Mouse (Mus musculus): Measurements from ENCODE around the gene Mpzl1. TPM values are rescaled to one million over a fixed set of nuclear protein-coding genes. Genes with fewer than 3 reads are reported as not detected.

Mpzl1 gene
- polyA plus RNA-seq, 1 experiment from 2014 or later, result 146 TPM

GRCm38 (mm10) chr1:165587845-165588244, 46.5 kb downstream of the Mpzl1 start:
- no peaks in the 10 kb centered on the region for H3K4me1 ChIP-seq
- no peak overlapping the region for H3K4me2 ChIP-seq (replicated peaks)
- WGBS, result 80% methylated on average over 8 of the region's 8 CpGs
- H3K27ac ChIP-seq (replicated peaks), result no peak overlapping the region
- no peak overlapping the region for H3K4me3 ChIP-seq
- ATAC-seq (replicated peaks), result no peak
- no peaks in the 10 kb centered on the region for H3K27me3 ChIP-seq
- H3K9ac ChIP-seq (replicated peaks), result no peak overlapping the region
- peaks cover 12% of the 10 kb centered on the region for H3K36me3 ChIP-seq
- H3K9me3 ChIP-seq, result no peaks in the 10 kb centered on the region

- Histone ChIP-seq H3K4me1 (no peaks in the 10 kb centered on the region), H3K36me3 (peaks cover 4% of the 10 kb centered on the region; the same call in 1 of the 2 replicates), H3K27me3 (no peaks in the 10 kb centered on the region), H3K4me3 (no peak overlapping the region), H3K9ac (replicated peaks) (no peak overlapping the region), H3K4me2 (replicated peaks) (no peak overlapping the region), H3K27ac (replicated peaks) (no peak overlapping the region), H3K9me3 (no peaks in the 10 kb centered on the region)
- no peak for ATAC-seq (replicated peaks)
- 97% methylated on average over 1 of the region's 1 CpGs for WGBS
Observed at GRCm38 (mm10) chr1:165586366-165586765, 48.0 kb downstream of the Mpzl1 start.

GRCm38 (mm10) chr1:165585389-165586104, 48.8 kb downstream of the Mpzl1 start:
- ATAC-seq (replicated peaks), result no peak

GRCm38 (mm10) chr1:165583529-165584184, 50.7 kb downstream of the Mpzl1 start:
- peak; percentile 69 for ATAC-seq (replicated peaks)
- no peaks in the 10 kb centered on the region for H3K27me3 ChIP-seq
- H3K9ac ChIP-seq (replicated peaks), result no peak overlapping the region
- H3K4me1 ChIP-seq, result no peaks in the 10 kb centered on the region
- H3K27ac ChIP-seq (replicated peaks), result no peak overlapping the region
- no peaks in the 10 kb centered on the region for H3K36me3 ChIP-seq
- 0 out of 2 replicates have a peak, but pooled peaks cover 4% of the 10 kb centered on the region for H3K9me3 ChIP-seq
- no peak overlapping the region for H3K4me2 ChIP-seq (replicated peaks)
- no peak overlapping the region for H3K4me3 ChIP-seq
- WGBS, result 33% methylated on average over 12 of the region's 12 CpGs

More at GRCm38 (mm10) chr1:165585389-165586104, 48.8 kb downstream of the Mpzl1 start:
- H3K9me3 ChIP-seq, result no peaks in the 10 kb centered on the region
- H3K4me1 ChIP-seq, result no peaks in the 10 kb centered on the region
- H3K27ac ChIP-seq (replicated peaks), result no peak overlapping the region
- H3K36me3 ChIP-seq, result peaks cover 3% of the 10 kb centered on the region; the same call in 1 of the 2 replicates
- H3K4me3 ChIP-seq, result no peak overlapping the region
- WGBS, result 69% methylated on average over 14 of the region's 14 CpGs
- no peak overlapping the region for H3K9ac ChIP-seq (replicated peaks)
- H3K27me3 ChIP-seq, result no peaks in the 10 kb centered on the region
- no peak overlapping the region for H3K4me2 ChIP-seq (replicated peaks)

GRCm38 (mm10) chr1:165581255-165581654, 53.1 kb downstream of the Mpzl1 start:
- Histone ChIP-seq H3K4me2 (replicated peaks) (no peak overlapping the region), H3K4me1 (no peaks in the 10 kb centered on the region), H3K27me3 (no peaks in the 10 kb centered on the region), H3K9me3 (0 out of 2 replicates have a peak, but pooled peaks cover 4% of the 10 kb centered on the region), H3K36me3 (no peaks in the 10 kb centered on the region), H3K4me3 (no peak overlapping the region), H3K27ac (replicated peaks) (no peak overlapping the region), H3K9ac (replicated peaks) (no peak overlapping the region)
- ATAC-seq (replicated peaks), result no peak
- 98% methylated on average over 3 of the region's 3 CpGs for WGBS

- H3K4me3 ChIP-seq, result no peak overlapping the region
Observed at GRCm38 (mm10) chr1:165579332-165579731, 55.0 kb downstream of the Mpzl1 start.

GRCm38 (mm10) chr1:165576459-165577112, 57.8 kb downstream of the Mpzl1 start:
- Histone ChIP-seq H3K27me3 (no peaks in the 10 kb centered on the region), H3K9me3 (0 out of 2 replicates have a peak, but pooled peaks cover 4% of the 10 kb centered on the region), H3K9ac (replicated peaks) (no peak overlapping the region), H3K36me3 (no peaks in the 10 kb centered on the region), H3K27ac (replicated peaks) (no peak overlapping the region), H3K4me2 (replicated peaks) (no peak overlapping the region), H3K4me3 (no peak overlapping the region), H3K4me1 (no peaks in the 10 kb centered on the region)
- ATAC-seq (replicated peaks), result no peak
- 82% methylated on average over 9 of the region's 9 CpGs for WGBS

More at GRCm38 (mm10) chr1:165579332-165579731, 55.0 kb downstream of the Mpzl1 start:
- Histone ChIP-seq H3K4me1 (no peaks in the 10 kb centered on the region), H3K9ac (replicated peaks) (no peak overlapping the region), H3K9me3 (0 out of 2 replicates have a peak, but pooled peaks cover 4% of the 10 kb centered on the region), H3K36me3 (no peaks in the 10 kb centered on the region), H3K27ac (replicated peaks) (no peak overlapping the region), H3K27me3 (no peaks in the 10 kb centered on the region), H3K4me2 (replicated peaks) (no peak overlapping the region)
- no peak for ATAC-seq (replicated peaks)
- WGBS, result 50% methylated on average over 5 of the region's 5 CpGs

GRCm38 (mm10) chr1:165576005-165576404, 58.3 kb downstream of the Mpzl1 start:
- no peaks in the 10 kb centered on the region for H3K4me1 ChIP-seq
- 82% methylated on average over 4 of the region's 4 CpGs for WGBS
- no peak overlapping the region for H3K9ac ChIP-seq (replicated peaks)
- H3K27me3 ChIP-seq, result no peaks in the 10 kb centered on the region
- H3K9me3 ChIP-seq, result 0 out of 2 replicates have a peak, but pooled peaks cover 4% of the 10 kb centered on the region
- no peak overlapping the region for H3K4me3 ChIP-seq
- H3K4me2 ChIP-seq (replicated peaks), result no peak overlapping the region
- H3K27ac ChIP-seq (replicated peaks), result no peak overlapping the region
- no peaks in the 10 kb centered on the region for H3K36me3 ChIP-seq
- no peak for ATAC-seq (replicated peaks)

- Histone ChIP-seq H3K4me2 (replicated peaks) (no peak overlapping the region), H3K9me3 (no peaks in the 10 kb centered on the region), H3K4me3 (no peak overlapping the region), H3K27ac (replicated peaks) (no peak overlapping the region), H3K27me3 (no peaks in the 10 kb centered on the region), H3K4me1 (no peaks in the 10 kb centered on the region), H3K9ac (replicated peaks) (no peak overlapping the region), H3K36me3 (no peaks in the 10 kb centered on the region)
- no peak for ATAC-seq (replicated peaks)
- 77% methylated on average over 7 of the region's 7 CpGs for WGBS
Observed at GRCm38 (mm10) chr1:165567466-165567865, 66.9 kb downstream of the Mpzl1 start.

- Histone ChIP-seq H3K27ac (replicated peaks) (no peak overlapping the region), H3K9ac (replicated peaks) (no peak overlapping the region), H3K27me3 (no peaks in the 10 kb centered on the region), H3K4me2 (replicated peaks) (no peak overlapping the region), H3K36me3 (no peaks in the 10 kb centered on the region), H3K9me3 (no peaks in the 10 kb centered on the region), H3K4me1 (no peaks in the 10 kb centered on the region), H3K4me3 (no peak overlapping the region)
- 94% methylated on average over 4 of the region's 4 CpGs for WGBS
- no peak for ATAC-seq (replicated peaks)
Observed at GRCm38 (mm10) chr1:165565283-165565682, 69.1 kb downstream of the Mpzl1 start.

- Histone ChIP-seq H3K9ac (replicated peaks) (no peak overlapping the region), H3K4me1 (no peaks in the 10 kb centered on the region), H3K36me3 (no peaks in the 10 kb centered on the region), H3K4me2 (replicated peaks) (no peak overlapping the region), H3K9me3 (no peaks in the 10 kb centered on the region), H3K27me3 (no peaks in the 10 kb centered on the region), H3K4me3 (no peak overlapping the region), H3K27ac (replicated peaks) (no peak overlapping the region)
- peak; percentile 91 for ATAC-seq (replicated peaks)
- 72% methylated on average over 9 of the region's 9 CpGs for WGBS
Observed at GRCm38 (mm10) chr1:165559073-165559472, 75.3 kb downstream of the Mpzl1 start.

- Histone ChIP-seq H3K4me1 (no peaks in the 10 kb centered on the region), H3K9me3 (no peaks in the 10 kb centered on the region), H3K27me3 (no peaks in the 10 kb centered on the region), H3K36me3 (no peaks in the 10 kb centered on the region), H3K27ac (replicated peaks) (no peak overlapping the region), H3K4me2 (replicated peaks) (no peak overlapping the region), H3K9ac (replicated peaks) (no peak overlapping the region), H3K4me3 (no peak overlapping the region)
- 42% methylated on average over 2 of the region's 2 CpGs for WGBS
- ATAC-seq (replicated peaks), result no peak
Observed at GRCm38 (mm10) chr1:165556711-165557110, 77.6 kb downstream of the Mpzl1 start.

Data from forebrain, embryonic 15.5 days (tissue).